Mouse (Mus musculus): ENCODE results near the gene Ankrd52.
A peak's percentile ranks its signal among the peaks of the same experiment; 100 is the strongest.

The Ankrd52 gene

DNA sequence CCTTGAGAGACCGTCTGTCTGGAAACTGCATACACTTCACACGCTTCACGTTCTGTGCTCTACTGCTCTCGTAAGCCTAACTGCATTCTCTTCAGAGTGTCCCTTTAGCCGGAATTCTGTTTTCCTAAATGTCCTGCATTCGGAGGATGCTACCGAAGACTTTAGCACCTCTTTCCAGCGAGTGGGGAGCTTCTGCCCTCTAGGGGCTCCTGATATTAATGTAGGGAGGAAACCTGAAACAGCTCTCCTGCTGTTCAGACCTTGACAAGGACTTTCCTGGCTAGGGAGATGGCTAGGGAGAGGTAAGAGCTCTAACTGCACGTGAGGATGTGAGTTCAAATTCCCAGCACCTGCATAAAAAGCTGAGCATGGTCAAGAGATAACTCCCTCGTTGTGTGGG is 63.5 kb downstream of the Ankrd52 start:
- DNase-seq (ENCODE audit: low spot score), result no peak

DNA sequence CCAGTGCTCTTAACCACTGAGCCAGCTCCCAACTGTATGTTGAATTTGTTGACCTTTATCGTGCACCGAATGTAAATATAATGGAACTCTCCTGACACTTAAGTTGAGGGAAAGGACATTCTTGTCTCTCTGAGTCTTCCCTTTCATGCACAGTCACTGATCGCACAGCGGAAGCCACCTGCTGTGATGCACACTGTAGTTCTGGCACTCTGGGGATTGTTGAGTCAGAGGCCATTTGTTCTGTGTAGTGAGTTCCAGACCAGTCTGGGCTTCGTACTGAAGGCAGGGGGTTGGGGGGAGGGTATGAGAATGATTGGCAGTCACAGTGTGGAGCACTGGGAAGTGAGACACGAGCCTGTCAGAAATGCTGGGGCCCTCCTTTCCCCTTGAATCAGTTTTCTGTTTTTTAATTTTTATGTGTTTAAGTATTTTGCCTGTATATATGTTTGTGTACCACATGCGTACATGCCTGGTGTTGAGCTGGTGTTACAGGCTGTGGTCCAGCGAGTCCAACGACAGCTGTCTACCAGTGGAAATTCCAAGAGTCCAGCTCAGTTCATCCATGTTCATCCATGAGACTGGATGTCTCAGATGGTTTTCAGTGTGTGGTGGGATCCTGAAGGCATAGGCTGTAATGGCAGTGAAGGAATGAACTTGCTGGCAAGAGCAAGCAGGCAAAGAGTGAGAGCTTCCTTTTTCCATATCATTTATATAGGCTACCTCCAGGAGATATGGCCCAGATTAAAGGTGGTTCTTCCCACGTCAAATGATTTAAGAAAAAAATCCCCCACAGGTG is 64.6 kb downstream of the Ankrd52 start:
- DNase-seq (ENCODE audit: low spot score), result no peak

DNA sequence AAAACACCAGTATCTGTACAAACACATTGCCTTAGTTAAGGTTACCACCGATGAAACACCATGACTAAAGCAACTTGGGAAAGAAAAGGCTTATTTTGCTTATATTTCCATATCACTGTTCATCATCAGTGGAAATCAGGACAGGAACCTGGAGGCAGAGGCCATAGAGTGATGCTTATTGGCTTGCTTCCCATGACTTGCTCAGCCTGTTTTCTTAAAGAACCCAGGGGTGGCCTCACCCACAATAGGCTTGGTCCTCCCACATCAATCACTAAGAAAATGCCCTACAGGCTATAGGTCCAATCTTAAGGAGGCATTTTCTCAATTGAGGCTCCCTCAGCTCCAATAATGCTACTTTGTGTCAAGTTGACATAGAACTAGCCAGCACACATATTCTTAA is 65.8 kb downstream of the Ankrd52 start:
- no peak for DNase-seq (ENCODE audit: low spot score)

DNA sequence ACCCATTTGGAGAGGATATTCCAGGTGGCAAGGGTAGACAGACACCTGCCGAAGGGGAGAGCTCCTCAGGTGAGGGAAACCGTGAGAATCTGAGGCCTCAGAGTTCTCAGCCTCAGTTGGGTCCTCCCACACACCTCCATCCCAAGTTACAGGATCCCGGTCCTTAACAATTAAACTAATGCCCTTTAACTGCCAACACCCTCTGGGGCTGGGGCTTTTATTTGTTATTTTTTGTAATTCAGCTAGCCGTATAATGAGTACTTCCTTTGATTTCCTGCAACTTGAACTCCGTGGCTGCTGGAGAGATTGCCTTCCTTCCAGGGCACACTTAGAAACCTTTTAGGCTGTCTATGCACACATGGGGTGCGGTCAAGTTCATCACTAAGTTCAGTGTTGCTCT is 67.4 kb downstream of the Ankrd52 start:
- DNase-seq (ENCODE audit: low spot score), result no peak

DNA sequence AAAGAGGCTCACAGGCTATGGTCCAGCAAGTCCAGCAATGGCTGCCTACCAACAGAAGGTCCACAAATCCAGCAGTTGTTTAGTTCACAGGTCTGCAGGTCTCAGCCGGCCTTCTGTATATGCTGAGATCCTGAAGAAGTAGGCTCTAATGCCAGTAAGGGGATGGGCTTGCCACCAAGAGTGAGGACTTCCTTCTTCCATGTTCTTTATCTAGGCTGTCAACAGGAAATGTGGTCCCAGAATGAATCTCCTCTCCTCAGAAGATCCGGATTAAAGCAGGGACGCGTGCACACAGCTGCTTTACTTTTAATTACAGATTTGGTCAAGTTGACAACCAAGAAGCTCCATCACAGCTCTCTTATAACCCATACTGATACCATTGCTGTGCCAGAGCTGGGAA is 68.5 kb downstream of the Ankrd52 start:
- DNase-seq (ENCODE audit: low spot score), result no peak

DNA sequence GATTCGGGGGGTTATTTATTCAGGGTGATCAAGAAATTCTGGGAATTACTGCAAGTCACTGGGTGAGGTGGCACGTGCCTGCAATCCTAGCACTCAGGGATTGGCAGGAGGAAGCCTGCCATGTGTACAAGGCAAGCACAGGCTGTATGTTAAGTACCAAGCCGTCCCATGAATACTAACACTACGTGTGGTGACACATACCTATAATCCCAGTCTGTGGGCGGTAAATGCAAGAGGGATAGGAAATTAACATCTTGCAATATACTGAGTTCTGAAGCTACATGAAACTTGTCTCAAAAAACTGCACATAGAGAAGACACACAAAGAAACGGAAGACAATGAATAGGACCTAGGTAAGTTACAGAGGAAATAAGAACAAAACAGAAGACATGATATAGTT is 74.1 kb downstream of the Ankrd52 start:
- no peak for DNase-seq (ENCODE audit: low spot score)

DNA sequence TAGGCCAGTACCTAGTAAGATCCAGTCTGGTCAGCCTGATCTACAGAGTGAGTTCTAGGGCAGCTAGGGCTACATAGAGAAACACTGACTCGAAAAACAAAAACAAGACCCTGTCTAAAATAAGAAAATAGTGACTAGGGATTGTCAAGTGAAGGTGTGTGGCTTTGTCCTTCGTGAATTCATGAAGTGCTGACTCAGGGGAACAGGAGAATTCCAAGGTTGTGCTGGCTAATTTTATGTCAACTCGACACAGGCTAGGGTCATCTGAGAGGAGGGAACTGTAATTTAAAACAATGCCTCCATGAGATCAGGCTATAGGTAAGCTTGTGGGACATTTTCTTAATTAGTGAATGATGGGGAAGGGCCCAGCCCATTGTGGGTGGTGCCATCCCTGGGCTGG is 77.6 kb downstream of the Ankrd52 start:
- no peak for DNase-seq (ENCODE audit: low spot score)

DNA sequence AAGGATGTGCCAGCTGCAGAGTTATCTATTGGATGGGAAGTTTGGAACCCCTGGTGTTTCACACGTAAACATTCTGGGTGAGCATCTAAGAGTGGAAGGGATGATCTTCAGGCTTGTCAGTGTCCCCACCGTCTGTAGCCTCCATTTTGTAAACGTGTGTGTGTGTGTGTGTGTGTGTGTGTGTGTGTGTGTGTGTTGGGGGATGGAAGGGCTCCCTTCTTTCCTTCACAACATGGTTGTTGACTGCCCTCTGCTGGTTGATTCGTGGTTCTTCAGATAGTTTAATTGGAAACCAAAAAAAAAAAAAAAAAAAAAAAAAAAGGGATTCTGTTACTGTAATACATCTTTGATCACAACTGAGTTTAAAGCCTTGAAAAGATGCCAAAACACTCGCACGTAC is 78.4 kb downstream of the Ankrd52 start:
- DNase-seq (ENCODE audit: low spot score), result peak; percentile 66

DNA sequence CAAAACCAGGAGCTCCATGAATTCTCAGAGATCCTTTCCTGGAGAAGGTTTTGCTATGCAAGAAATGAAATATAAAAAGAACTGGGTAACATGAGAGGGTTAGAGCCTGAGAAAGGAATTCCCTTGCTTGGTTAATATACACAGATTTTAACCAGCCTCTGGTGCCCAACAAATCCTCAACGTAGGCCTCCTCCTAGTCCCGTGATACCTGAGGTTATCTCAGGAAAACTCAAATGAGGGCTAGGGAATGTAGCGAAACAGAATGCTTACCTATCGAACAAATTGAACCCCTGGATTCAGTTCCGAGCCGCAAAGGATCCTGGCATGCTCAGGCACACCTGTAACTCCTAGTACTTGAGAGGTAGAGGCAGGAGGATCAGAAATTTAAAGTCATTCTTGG is 80.8 kb downstream of the Ankrd52 start:
- no peak for DNase-seq (ENCODE audit: low spot score)

Measured in ovary, postnatal 14 days (tissue).